Mouse (Mus musculus): ENCODE data around the gene Fancl.

Gene Fancl

DNA sequence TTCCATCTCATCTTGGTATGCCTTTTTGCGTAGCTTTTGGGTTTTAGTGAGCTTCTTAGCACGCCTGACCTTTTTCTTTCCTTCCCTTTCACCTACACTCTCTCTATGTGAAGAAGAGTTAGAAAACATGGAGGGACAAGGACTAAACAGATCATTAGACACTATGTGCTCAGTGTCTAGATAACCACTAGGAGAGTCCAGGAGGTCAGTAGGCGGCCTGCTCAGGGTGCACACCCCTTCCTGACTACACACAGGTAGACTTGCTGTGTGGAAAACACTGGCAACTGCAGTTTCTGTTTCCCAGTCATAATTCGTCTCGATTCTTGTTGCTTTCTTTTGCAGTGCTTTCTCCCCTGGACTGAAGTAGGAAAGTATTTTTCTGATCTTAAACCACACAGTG, 110.0 kb downstream of the Fancl start:
- no peak for DNase-seq

- DNase-seq: no peak
Observed at GRCm38 (mm10) chr11:26513683-26514082, 127.7 kb downstream of the Fancl start.

DNA sequence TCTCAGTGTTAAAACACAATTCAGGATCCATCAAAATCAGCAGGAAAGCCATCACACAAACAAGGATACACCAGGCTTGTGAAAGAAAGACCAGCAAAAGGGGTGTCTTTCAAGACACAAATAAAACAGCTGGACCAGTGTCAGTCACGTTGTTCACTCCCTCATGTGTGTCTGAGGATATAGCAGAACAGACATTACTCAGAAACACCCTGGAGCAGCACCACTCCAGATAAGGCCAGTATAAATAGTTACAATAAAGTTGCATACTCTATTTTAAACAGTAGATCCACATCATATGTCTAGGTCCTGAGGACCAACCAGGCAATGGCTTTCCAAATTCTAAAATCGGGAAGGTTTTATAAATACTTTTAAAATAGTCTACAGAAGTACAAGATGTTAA, 130.2 kb downstream of the Fancl start:
- no peak for DNase-seq

- no peak for DNase-seq
Observed at GRCm38 (mm10) chr11:26518991-26519390, 133.1 kb downstream of the Fancl start.
